Mouse (Mus musculus) small intestine, adult 2 months (tissue): ENCODE measurements at regions not wholly inside any gene's neighbourhood (a gene's known extent, or its start where the extent isn't known, plus 50 kb on each side); places are given as distances from the start of the nearest gene placed in this dataset.

Source experiments
- H3K27ac ChIP-seq: fragments of 200-500 bp; 2 replicates; pipeline ENCODE4 v1.5.1; 2012; ENCODE audit warnings: low read depth, low read length, control low read depth, inconsistent platforms; ENCODE audit not compliant: insufficient read depth
- H3K27me3 ChIP-seq: fragments of 200-500 bp; 2 replicates; pipeline ENCODE4 v1.6.1; 2012; ENCODE audit warnings: mild to moderate bottlenecking, moderate library complexity, low read length, inconsistent platforms; ENCODE audit not compliant: control insufficient read depth, insufficient read depth
- H3K36me3 ChIP-seq: fragments of 200-500 bp; 2 replicates; pipeline ENCODE4 v1.6.1; 2012; ENCODE audit warnings: mild to moderate bottlenecking, low read length, control low read depth, inconsistent platforms; ENCODE audit not compliant: control insufficient read depth, insufficient read depth
- H3K4me1 ChIP-seq: fragments of 200-500 bp; 2 replicates; pipeline ENCODE4 v1.6.1; 2012; ENCODE audit warnings: low read length, inconsistent platforms, mixed read lengths; ENCODE audit not compliant: control insufficient read depth, insufficient read depth, insufficient read length
- H3K4me3 ChIP-seq: fragments of 200-500 bp; 2 replicates; pipeline ENCODE4 v1.5.1; 2012; ENCODE audit warnings: low read depth, mild to moderate bottlenecking, control low read depth, inconsistent platforms, low read length, moderate library complexity
- CTCF ChIP-seq: fragments of 200-500 bp; IDR thresholded peaks from 2 replicates; pipeline ENCODE4 v1.5.1; 2012; ENCODE audit warnings: low read depth, mild to moderate bottlenecking, control low read depth, inconsistent platforms, low read length, moderate library complexity, mixed read lengths; ENCODE audit not compliant: insufficient replicate concordance, insufficient read length; ENCODE audit errors: extremely low read depth
- POLR2A ChIP-seq: fragments of 200-500 bp; IDR thresholded peaks from 2 replicates; pipeline ENCODE4 v1.6.1; 2012; ENCODE audit warnings: low read depth, mild to moderate bottlenecking, control low read depth, inconsistent platforms, low read length, moderate library complexity
- WGBS: fragments of 180-500 bp; shearing (Covaris S2); methylation state at CpG from one replicate; pipeline ENCODE4 v1.1.7; 2018; 5-methylcytosine and 5-hydroxymethylcytosine counted together

GRCm38 (mm10) chr10:117553211-117554186 lies 75.8 kb upstream of the Cpm start:
- Histone ChIP-seq H3K4me3 (no peak overlapping the region), H3K27ac (no peak overlapping the region), H3K4me1 (no peaks in the 10 kb centered on the region), H3K27me3 (no peaks in the 10 kb centered on the region), H3K36me3 (no peaks in the 10 kb centered on the region)
- TF ChIP-seq CTCF (no peak), POLR2A (no peak)
- WGBS, result 90% methylated on average over 15 of the region's 15 CpGs

- no peak for TF ChIP-seq POLR2A
- no peak for TF ChIP-seq CTCF
- H3K4me1 ChIP-seq, result no peaks in the 10 kb centered on the region
Measured at GRCm38 (mm10) chr10:117552049-117552652, 77.1 kb upstream of the Cpm start.

GRCm38 (mm10) chr10:117551234-117552048 lies 77.9 kb upstream of the Cpm start:
- H3K27me3 ChIP-seq, result no peaks in the 10 kb centered on the region
- no peak overlapping the region for H3K27ac ChIP-seq
- no peaks in the 10 kb centered on the region for H3K36me3 ChIP-seq
- no peak overlapping the region for H3K4me3 ChIP-seq
- 78% methylated on average over 13 of the region's 13 CpGs for WGBS
- H3K4me1 ChIP-seq, result no peaks in the 10 kb centered on the region
- TF ChIP-seq POLR2A, result no peak
- TF ChIP-seq CTCF, result no peak

More at GRCm38 (mm10) chr10:117552049-117552652, 77.1 kb upstream of the Cpm start:
- 88% methylated on average over 9 of the region's 9 CpGs for WGBS
- Histone ChIP-seq H3K27me3 (no peaks in the 10 kb centered on the region), H3K27ac (no peak overlapping the region), H3K4me3 (no peak overlapping the region), H3K36me3 (no peaks in the 10 kb centered on the region)

DNA sequence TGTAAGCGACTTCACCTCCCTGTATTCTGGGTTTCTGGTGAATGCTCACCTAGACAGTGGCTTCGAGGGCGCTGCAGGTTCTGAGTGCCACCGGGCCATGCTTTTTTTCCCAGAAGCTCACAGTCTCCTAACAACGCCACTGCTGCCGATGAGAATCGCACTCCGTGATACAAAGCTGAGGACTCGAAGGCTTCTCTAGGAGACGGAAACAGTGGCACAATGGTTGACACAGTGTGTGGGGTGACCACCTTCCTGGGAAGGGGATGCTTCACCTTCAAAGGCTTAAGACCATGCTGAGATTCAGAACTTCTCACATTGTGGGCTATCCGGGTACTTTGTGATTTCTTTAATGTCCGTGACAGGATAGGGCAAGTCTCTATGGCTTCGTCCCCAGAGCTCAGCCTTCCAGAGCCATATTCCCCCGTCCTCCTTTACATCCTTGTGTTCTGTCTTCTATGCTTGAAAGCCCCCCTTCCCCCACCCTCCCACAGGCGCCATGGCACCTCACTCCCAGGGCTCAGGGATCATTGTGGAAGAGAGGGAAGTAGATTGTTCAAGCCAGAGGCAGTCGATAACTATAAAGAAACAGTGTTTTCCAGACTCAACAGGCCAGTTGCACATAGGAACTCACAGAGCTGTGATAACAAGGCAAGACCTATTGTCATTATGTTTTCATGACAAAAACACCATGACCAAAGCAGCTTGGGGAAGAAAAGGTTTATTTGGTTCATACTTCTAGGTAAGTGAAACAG lies 79.3 kb upstream of the Cpm start:
- no peak overlapping the region for H3K4me3 ChIP-seq
- H3K36me3 ChIP-seq, result no peaks in the 10 kb centered on the region
- no peak overlapping the region for H3K27ac ChIP-seq
- TF ChIP-seq POLR2A (no peak), CTCF (no peak)
- H3K27me3 ChIP-seq, result no peaks in the 10 kb centered on the region
- no peaks in the 10 kb centered on the region for H3K4me1 ChIP-seq
- 93% methylated on average over 16 of the region's 16 CpGs for WGBS

GRCm38 (mm10) chr10:117549506-117549830 lies 79.8 kb upstream of the Cpm start:
- H3K4me3 ChIP-seq, result no peak overlapping the region
- TF ChIP-seq POLR2A (no peak), CTCF (no peak)
- 96% methylated on average over 4 of the region's 4 CpGs for WGBS
- no peak overlapping the region for H3K27ac ChIP-seq
- H3K4me1 ChIP-seq, result no peaks in the 10 kb centered on the region
- H3K27me3 ChIP-seq, result no peaks in the 10 kb centered on the region
- H3K36me3 ChIP-seq, result no peaks in the 10 kb centered on the region

- H3K4me1 ChIP-seq, result no peaks in the 10 kb centered on the region
- TF ChIP-seq POLR2A (no peak), CTCF (no peak)
- 91% methylated on average over 23 of the region's 23 CpGs for WGBS
- no peak overlapping the region for H3K27ac ChIP-seq
- H3K27me3 ChIP-seq, result no peaks in the 10 kb centered on the region
- no peaks in the 10 kb centered on the region for H3K36me3 ChIP-seq
- no peak overlapping the region for H3K4me3 ChIP-seq
Measured at GRCm38 (mm10) chr10:117548775-117549505, 80.4 kb upstream of the Cpm start.
